Mouse (Mus musculus) liver, postnatal 0 days (tissue): ENCODE data around the gene Ctnnbl1. TPM values are rescaled to one million over a fixed set of nuclear protein-coding genes. Genes with fewer than 3 reads are reported as not detected.

Experiments
- ATAC-seq: fragments of 200-750 bp; cut with Nextera tagmentation; 2 replicates; pipeline ENCODE4 v1.8.0; 2017; ENCODE audit warnings: mild to moderate bottlenecking, moderate library complexity
- DNase-seq: peaks from one replicate; pipeline ENCODE4 v3.0.0-alpha.2; 2016
- H3K27ac ChIP-seq: fragments of 300-500 bp; sonication (generic); 2 replicates; pipeline ENCODE4 v1.5.1; 2014; ENCODE audit warnings: antibody characterized with exemption, moderate library complexity, mild to moderate bottlenecking, low read depth
- H3K27me3 ChIP-seq: fragments of 300-500 bp; sonication (generic); 2 replicates; pipeline ENCODE4 v1.6.1; 2014; ENCODE audit warnings: low read length, control low read depth, mixed read lengths; ENCODE audit not compliant: insufficient read depth
- H3K36me3 ChIP-seq: fragments of 300-500 bp; sonication (generic); replicated peaks from 2 replicates; pipeline ENCODE4 v1.6.1; 2014; ENCODE audit warnings: mild to moderate bottlenecking, control low read depth, low read length, moderate library complexity, mixed read lengths; ENCODE audit not compliant: insufficient read depth
- H3K4me1 ChIP-seq: fragments of 300-500 bp; sonication (generic); 2 replicates; pipeline ENCODE4 v1.6.1; 2014; ENCODE audit warnings: antibody characterized with exemption, mild to moderate bottlenecking, control low read depth; ENCODE audit not compliant: insufficient read depth
- H3K4me2 ChIP-seq: fragments of 300-500 bp; sonication (generic); 2 replicates; pipeline ENCODE4 v1.6.1; 2014; ENCODE audit warnings: low read depth, mild to moderate bottlenecking, low read length, moderate library complexity, mixed read lengths
- H3K4me3 ChIP-seq: fragments of 300-500 bp; sonication (generic); 2 replicates; pipeline ENCODE4 v1.5.1; 2014; ENCODE audit warnings: low read depth, low read length
- H3K9ac ChIP-seq: fragments of 300-500 bp; sonication (generic); replicated peaks from 2 replicates; pipeline ENCODE4 v1.6.1; 2014; ENCODE audit warnings: mild to moderate bottlenecking, moderate library complexity
- H3K9me3 ChIP-seq: fragments of 300-500 bp; sonication (generic); 2 replicates; pipeline ENCODE4 v1.6.1; 2016; ENCODE audit warnings: mild to moderate bottlenecking, control low read depth, low read length, mixed read lengths
- CTCF ChIP-seq: sonication (generic); IDR thresholded peaks from 2 replicates; pipeline ENCODE4 v1.5.1; 2016; ENCODE audit warnings: antibody characterized with exemption, low read depth
- EP300 ChIP-seq: IDR thresholded peaks from 2 replicates; pipeline ENCODE4 v1.6.1; 2016; ENCODE audit warnings: antibody characterized with exemption, low read depth, mild to moderate bottlenecking
- WGBS: fragments of 180-500 bp; shearing (Covaris S2); extraction: QIAGEN DNeasy Blood & Tissue Kit; methylation state at CpG from one replicate; pipeline ENCODE4 v1.1.7; 2014; ENCODE audit not compliant: insufficient replicate concordance; 5-methylcytosine and 5-hydroxymethylcytosine counted together
- polyA plus RNA-seq: library from polyadenylated mRNA; unstranded; fragments of >200 nt; fragmentation: Nextera tagmentation; extraction: Ambion mirVana; gene quantifications from 2 replicates; pipeline ENCODE4 v1.2.1, GENCODE M21; 2015

The Ctnnbl1 gene
- polyA plus RNA-seq, 1 experiment from 2014 or later: 19.9 TPM

- H3K9me3 ChIP-seq: no peaks in the 10 kb centered on the region
- no peak overlapping the region for H3K9ac ChIP-seq
- H3K4me2 ChIP-seq: no peak overlapping the region
- H3K27me3 ChIP-seq: no peaks in the 10 kb centered on the region
- no peak overlapping the region for H3K27ac ChIP-seq
- no peaks in the 10 kb centered on the region for H3K36me3 ChIP-seq
- H3K4me1 ChIP-seq: 0 out of 2 replicates have a peak, but pooled peaks cover 4% of the 10 kb centered on the region
- H3K4me3 ChIP-seq: no peak overlapping the region
- DNase-seq: no peak
- TF ChIP-seq EP300 (no peak), CTCF (no peak)
- 48% methylated on average over 10 of the region's 10 CpGs for WGBS
- ATAC-seq: no peak
Observed at GRCm38 (mm10) chr2:157768682-157769429, 31.7 kb downstream of the Ctnnbl1 start.

- no peaks in the 10 kb centered on the region for H3K27me3 ChIP-seq
- WGBS: 77% methylated on average over 3 of the region's 3 CpGs
- H3K4me1 ChIP-seq: 0 out of 2 replicates have a peak, but pooled peaks cover 4% of the 10 kb centered on the region
Observed at GRCm38 (mm10) chr2:157770761-157771160, 33.6 kb downstream of the Ctnnbl1 start.

GRCm38 (mm10) chr2:157773661-157774060 is 36.5 kb downstream of the Ctnnbl1 start:
- no peak overlapping the region for H3K4me2 ChIP-seq
- H3K4me3 ChIP-seq: no peak overlapping the region
- no peak overlapping the region for H3K9ac ChIP-seq
- TF ChIP-seq CTCF: no peak
- TF ChIP-seq EP300: no peak
- DNase-seq (no peak), ATAC-seq (no peak)
- H3K9me3 ChIP-seq: no peaks in the 10 kb centered on the region
- no peaks in the 10 kb centered on the region for H3K4me1 ChIP-seq
- peaks cover 8% of the 10 kb centered on the region; the same call in 1 of the 2 replicates for H3K36me3 ChIP-seq
- H3K27me3 ChIP-seq: no peaks in the 10 kb centered on the region
- WGBS: 72% methylated on average over 1 of the region's 1 CpGs
- no peak overlapping the region for H3K27ac ChIP-seq

More at GRCm38 (mm10) chr2:157770761-157771160, 33.6 kb downstream of the Ctnnbl1 start:
- ATAC-seq (no peak), DNase-seq (no peak)
- no peak overlapping the region for H3K27ac ChIP-seq
- no peaks in the 10 kb centered on the region for H3K9me3 ChIP-seq
- H3K9ac ChIP-seq: no peak overlapping the region
- H3K4me2 ChIP-seq: no peak overlapping the region
- no peak overlapping the region for H3K4me3 ChIP-seq
- TF ChIP-seq CTCF: no peak
- no peak for TF ChIP-seq EP300
- H3K36me3 ChIP-seq: 0 out of 2 replicates have a peak, but pooled peaks cover 2% of the 10 kb centered on the region

DNA sequence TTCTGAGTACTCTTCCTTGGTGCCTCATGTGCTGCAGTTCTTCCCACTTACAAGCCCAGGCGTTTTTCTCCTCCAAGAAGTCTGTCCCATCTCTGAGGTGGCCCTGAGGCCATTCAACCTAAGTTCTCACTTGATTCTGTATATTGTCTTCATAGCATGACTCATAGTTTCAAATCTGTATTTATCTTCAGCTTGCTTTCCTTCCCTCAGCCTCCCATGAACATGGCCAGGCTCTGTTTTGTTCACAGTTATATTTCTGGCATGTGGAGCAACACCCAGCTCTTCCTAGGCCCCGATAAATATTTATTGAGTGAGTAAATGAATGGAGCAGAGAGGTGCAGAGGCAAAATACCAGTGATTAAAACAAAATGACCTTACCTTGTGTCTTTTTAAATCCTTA is 38.8 kb downstream of the Ctnnbl1 start:
- Histone ChIP-seq H3K4me1 (no peaks in the 10 kb centered on the region), H3K4me2 (no peak overlapping the region), H3K27me3 (no peaks in the 10 kb centered on the region), H3K9ac (no peak overlapping the region), H3K9me3 (no peaks in the 10 kb centered on the region), H3K27ac (no peak overlapping the region), H3K36me3 (peaks cover 8% of the 10 kb centered on the region; the same call in 1 of the 2 replicates), H3K4me3 (no peak overlapping the region)
- DNase-seq (no peak), ATAC-seq (no peak)
- WGBS: 75% methylated on average over 2 of the region's 2 CpGs
- TF ChIP-seq CTCF (no peak), EP300 (no peak)

DNA sequence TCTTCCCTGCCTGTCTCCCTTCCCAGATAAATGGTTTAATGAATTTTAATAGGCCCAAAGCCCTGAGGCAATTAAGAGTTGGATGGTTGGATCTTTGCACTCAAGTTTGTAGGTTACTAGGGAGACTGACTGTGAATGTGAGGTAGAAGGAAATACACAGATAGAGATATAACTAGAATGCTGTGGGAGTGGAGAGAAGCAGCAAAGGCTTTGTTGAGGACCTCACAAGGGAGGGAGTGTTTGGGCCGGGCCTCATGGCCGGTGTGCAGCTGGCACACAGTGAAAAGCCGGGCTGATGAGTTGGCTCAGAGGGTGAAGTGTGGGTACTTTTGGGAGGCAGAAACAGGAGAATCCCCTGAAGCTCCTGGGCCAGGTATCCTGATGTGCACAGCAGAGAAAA is 43.8 kb downstream of the Ctnnbl1 start:
- Histone ChIP-seq H3K27ac (no peak overlapping the region), H3K9me3 (no peaks in the 10 kb centered on the region), H3K36me3 (peaks cover 14% of the 10 kb centered on the region; the same call in 1 of the 2 replicates), H3K4me3 (no peak overlapping the region), H3K4me1 (no peaks in the 10 kb centered on the region), H3K9ac (no peak overlapping the region), H3K4me2 (no peak overlapping the region), H3K27me3 (no peaks in the 10 kb centered on the region)
- WGBS: 89% methylated on average over 3 of the region's 3 CpGs
- ATAC-seq: no peak
- TF ChIP-seq EP300: no peak
- no peak for TF ChIP-seq CTCF
- no peak for DNase-seq

DNA sequence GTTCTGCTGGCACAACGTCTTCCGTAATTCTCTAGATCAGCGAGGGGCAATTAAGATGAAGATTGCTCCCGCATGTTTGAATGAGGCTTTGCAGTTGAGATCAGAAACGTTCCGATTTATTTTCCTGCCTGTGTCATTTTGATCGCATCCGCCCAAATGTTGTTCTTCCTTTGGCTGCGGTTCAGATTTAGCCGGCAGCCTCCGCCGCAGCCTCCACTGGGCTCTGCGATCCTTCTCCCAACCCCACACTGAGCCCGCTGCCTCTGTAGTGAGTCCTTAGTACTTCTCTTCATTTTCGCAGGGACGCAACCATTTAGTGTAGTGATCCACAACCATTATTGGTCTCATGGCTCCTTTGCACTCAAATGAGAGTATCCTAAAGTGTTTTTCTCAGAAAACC is 46.0 kb downstream of the Ctnnbl1 start:
- Histone ChIP-seq H3K9me3 (no peaks in the 10 kb centered on the region), H3K36me3 (peaks cover 12% of the 10 kb centered on the region; the same call in 1 of the 2 replicates), H3K4me3 (no peak overlapping the region), H3K9ac (no peak overlapping the region), H3K4me2 (no peak overlapping the region), H3K27ac (no peak overlapping the region), H3K27me3 (no peaks in the 10 kb centered on the region), H3K4me1 (no peaks in the 10 kb centered on the region)
- TF ChIP-seq EP300: no peak
- TF ChIP-seq CTCF: no peak
- WGBS: 92% methylated on average over 16 of the region's 16 CpGs
- DNase-seq: no peak
- ATAC-seq: no peak
